Mouse (Mus musculus) limb, embryonic 14.5 days (tissue): ENCODE measurements at regions not wholly inside any gene's neighbourhood (a gene's known extent, or its start where the extent isn't known, plus 50 kb on each side); places are given as distances from the start of the nearest gene placed in this dataset.

Source experiments
- ATAC-seq: fragments of 200-750 bp; cut with Nextera tagmentation; 2 replicates; pipeline ENCODE4 v1.8.0; 2017; ENCODE audit warnings: low read depth, moderate number of reproducible peaks, moderate TSS enrichment; ENCODE audit not compliant: low FRiP score
- DNase-seq: peaks from one replicate; pipeline ENCODE4 v3.0.0-alpha.2; 2015; ENCODE audit warnings: low spot score
- H3K27ac ChIP-seq: fragments of 300-500 bp; sonication (generic); replicated peaks from 2 replicates; pipeline ENCODE4 v1.5.1; 2014; ENCODE audit warnings: low read depth, mild to moderate bottlenecking, low read length, moderate library complexity, mixed read lengths
- H3K27me3 ChIP-seq: fragments of 300-500 bp; sonication (generic); 2 replicates; pipeline ENCODE4 v1.6.1; 2014; ENCODE audit warnings: low read length, mixed read lengths; ENCODE audit not compliant: control insufficient read depth, insufficient read depth
- H3K36me3 ChIP-seq: fragments of 300-500 bp; sonication (generic); 2 replicates; pipeline ENCODE4 v1.6.1; 2014; ENCODE audit warnings: mild to moderate bottlenecking, low read length, moderate library complexity, mixed read lengths; ENCODE audit not compliant: control insufficient read depth, insufficient read depth
- H3K4me1 ChIP-seq: fragments of 300-500 bp; sonication (generic); 2 replicates; pipeline ENCODE4 v1.6.1; 2014; ENCODE audit warnings: antibody characterized with exemption, low read length, mixed read lengths; ENCODE audit not compliant: control insufficient read depth, insufficient read depth
- H3K4me2 ChIP-seq: fragments of 300-500 bp; sonication (generic); replicated peaks from 2 replicates; pipeline ENCODE4 v1.6.1; 2014; ENCODE audit warnings: low read depth, mild to moderate bottlenecking, low read length, moderate library complexity; ENCODE audit not compliant: severe bottlenecking
- H3K4me3 ChIP-seq: fragments of 300-500 bp; sonication (generic); replicated peaks from 2 replicates; pipeline ENCODE4 v1.5.1; 2014; ENCODE audit warnings: low read length
- H3K9ac ChIP-seq: fragments of 300-500 bp; sonication (generic); 2 replicates; pipeline ENCODE4 v1.6.1; 2014; ENCODE audit warnings: mild to moderate bottlenecking, low read depth, low read length, moderate library complexity; ENCODE audit not compliant: severe bottlenecking
- H3K9me3 ChIP-seq: fragments of 300-500 bp; sonication (generic); 2 replicates; pipeline ENCODE4 v1.6.1; 2016; ENCODE audit warnings: low read length; ENCODE audit not compliant: control insufficient read depth
- POLR2A ChIP-seq: fragments of 200-500 bp; IDR thresholded peaks from 2 replicates; pipeline ENCODE4 v1.8.0; 2012; ENCODE audit warnings: inconsistent platforms, mild to moderate bottlenecking, moderate library complexity, borderline replicate concordance; ENCODE audit not compliant: insufficient read depth, insufficient read length; ENCODE audit errors: extremely low read depth
- WGBS: fragments of 180-500 bp; shearing (Covaris S2); extraction: QIAGEN DNeasy Blood & Tissue Kit; methylation state at CpG from one replicate; pipeline ENCODE4 v1.1.7; 2014; 5-methylcytosine and 5-hydroxymethylcytosine counted together

GRCm38 (mm10) chr14:67181586-67181985 lies 1172.6 kb upstream of the Gulo start:
- H3K27me3 ChIP-seq = no peaks in the 10 kb centered on the region
- no peak overlapping the region for H3K4me3 ChIP-seq
- H3K9me3 ChIP-seq = no peaks in the 10 kb centered on the region
- H3K4me1 ChIP-seq = peaks cover 5% of the 10 kb centered on the region
- ATAC-seq (no peak), DNase-seq (no peak)
- H3K27ac ChIP-seq = no peak overlapping the region
- 50% methylated on average over 3 of the region's 3 CpGs for WGBS
- no peak overlapping the region for H3K9ac ChIP-seq
- no peaks in the 10 kb centered on the region for H3K36me3 ChIP-seq
- TF ChIP-seq POLR2A = no peak
- no peak overlapping the region for H3K4me2 ChIP-seq

GRCm38 (mm10) chr14:67179549-67179948 lies 1170.5 kb upstream of the Gulo start:
- peaks cover 10% of the 10 kb centered on the region for H3K4me1 ChIP-seq
- H3K4me2 ChIP-seq = no peak overlapping the region
- no peak overlapping the region for H3K4me3 ChIP-seq
- no peaks in the 10 kb centered on the region for H3K27me3 ChIP-seq
- H3K27ac ChIP-seq = no peak overlapping the region
- DNase-seq (no peak), ATAC-seq (no peak)
- no peak overlapping the region for H3K9ac ChIP-seq
- no peaks in the 10 kb centered on the region for H3K9me3 ChIP-seq
- TF ChIP-seq POLR2A = no peak
- H3K36me3 ChIP-seq = no peaks in the 10 kb centered on the region

GRCm38 (mm10) chr14:67178329-67179039 lies 1169.5 kb upstream of the Gulo start:
- no peak overlapping the region for H3K9ac ChIP-seq
- no peak for TF ChIP-seq POLR2A
- H3K4me2 ChIP-seq = no peak overlapping the region
- 28% methylated on average over 9 of the region's 9 CpGs for WGBS
- no peaks in the 10 kb centered on the region for H3K9me3 ChIP-seq
- H3K4me1 ChIP-seq = peaks cover 10% of the 10 kb centered on the region
- no peaks in the 10 kb centered on the region for H3K36me3 ChIP-seq
- DNase-seq = no peak
- no peak overlapping the region for H3K27ac ChIP-seq
- no peaks in the 10 kb centered on the region for H3K27me3 ChIP-seq
- ATAC-seq = no peak
- H3K4me3 ChIP-seq = no peak overlapping the region

GRCm38 (mm10) chr14:67176672-67177071 lies 1167.7 kb upstream of the Gulo start:
- H3K27ac ChIP-seq = no peak overlapping the region
- no peaks in the 10 kb centered on the region for H3K9me3 ChIP-seq
- peaks cover 8% of the 10 kb centered on the region for H3K4me1 ChIP-seq
- DNase-seq (no peak), ATAC-seq (no peak)
- no peaks in the 10 kb centered on the region for H3K27me3 ChIP-seq
- TF ChIP-seq POLR2A = no peak
- H3K4me2 ChIP-seq = no peak overlapping the region
- no peak overlapping the region for H3K4me3 ChIP-seq
- H3K9ac ChIP-seq = no peak overlapping the region
- no peaks in the 10 kb centered on the region for H3K36me3 ChIP-seq
- WGBS = 64% methylated on average over 6 of the region's 6 CpGs

GRCm38 (mm10) chr14:67176100-67176499 lies 1167.1 kb upstream of the Gulo start:
- 46% methylated on average over 6 of the region's 6 CpGs for WGBS
- no peak for TF ChIP-seq POLR2A
- peaks cover 5% of the 10 kb centered on the region; the same call in 1 of the 2 replicates for H3K4me1 ChIP-seq
- H3K27me3 ChIP-seq = no peaks in the 10 kb centered on the region
- H3K4me3 ChIP-seq = no peak overlapping the region
- no peaks in the 10 kb centered on the region for H3K36me3 ChIP-seq
- no peak overlapping the region for H3K27ac ChIP-seq
- H3K4me2 ChIP-seq = no peak overlapping the region
- ATAC-seq (no peak), DNase-seq (no peak)
- no peaks in the 10 kb centered on the region for H3K9me3 ChIP-seq
- H3K9ac ChIP-seq = no peak overlapping the region
